Mouse (Mus musculus) thymus, adult 2 months (tissue): ENCODE data around the gene Tmed9.
A peak's percentile ranks its signal among the peaks of the same experiment; 100 is the strongest.

Experiments
- CTCF ChIP-seq: fragments of 200-500 bp; IDR thresholded peaks from 2 replicates; pipeline ENCODE4 v1.5.1; 2012; ENCODE audit warnings: mild to moderate bottlenecking, control low read depth, low read length, moderate library complexity, borderline replicate concordance; ENCODE audit not compliant: control insufficient read depth, poor library complexity, insufficient read depth; ENCODE audit errors: extremely low read depth
- POLR2A ChIP-seq: fragments of 200-500 bp; IDR thresholded peaks from 2 replicates; pipeline ENCODE4 v1.6.1; 2012; ENCODE audit warnings: mild to moderate bottlenecking, low read length, control low read depth, moderate library complexity; ENCODE audit not compliant: control insufficient read depth, poor library complexity, insufficient read depth; ENCODE audit errors: extremely low read depth

DNA sequence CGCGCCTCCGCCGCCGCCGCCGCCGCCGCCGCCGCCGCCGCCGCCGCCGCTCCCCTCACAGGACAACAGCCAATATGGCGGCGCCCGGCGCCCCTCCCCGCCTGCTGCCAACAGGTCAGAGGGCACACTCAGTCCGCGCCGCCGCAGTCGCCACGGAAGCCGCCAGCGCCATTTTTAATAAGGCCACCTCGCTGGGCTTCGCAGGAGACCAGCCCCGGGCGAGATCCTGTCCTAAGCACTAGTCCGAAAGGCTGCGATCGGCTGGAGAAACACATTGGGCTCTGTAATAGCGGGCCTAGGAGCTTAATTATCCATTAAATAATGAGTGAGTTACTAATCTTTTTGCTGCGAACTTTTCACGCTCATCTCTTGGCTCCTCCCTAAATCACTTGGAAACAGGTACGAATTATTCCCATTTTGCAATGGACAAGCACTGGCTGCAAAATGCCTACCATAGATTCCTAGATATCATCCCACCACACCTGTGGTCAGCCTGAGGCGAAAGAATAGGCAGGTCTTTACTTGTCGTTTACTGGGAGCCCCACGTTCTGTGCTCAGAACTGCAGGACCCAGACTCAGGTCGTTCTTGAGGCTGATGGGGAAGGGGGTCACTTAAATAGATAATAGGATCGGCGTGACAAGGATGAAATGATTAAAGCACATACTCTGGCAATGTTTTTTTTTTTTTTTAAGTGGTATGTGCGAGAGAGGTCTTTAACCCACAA, 2.3 kb upstream of the Tmed9 start, which contains the start of gene Fam193b:
- TF ChIP-seq CTCF (no peak), POLR2A (peak; percentile 42; the same call in 1 of the 2 replicates)
